Mouse (Mus musculus) lung, postnatal 0 days (tissue): ENCODE measurements around the gene Tenm3.

Experiments
- CTCF ChIP-seq: IDR thresholded peaks from 2 replicates; pipeline ENCODE4 v1.5.1; 2016; ENCODE audit warnings: antibody characterized with exemption, mild to moderate bottlenecking
- EP300 ChIP-seq: IDR thresholded peaks from 2 replicates; pipeline ENCODE4 v1.6.1; 2016; ENCODE audit warnings: antibody characterized with exemption, mild to moderate bottlenecking, control low read depth

DNA sequence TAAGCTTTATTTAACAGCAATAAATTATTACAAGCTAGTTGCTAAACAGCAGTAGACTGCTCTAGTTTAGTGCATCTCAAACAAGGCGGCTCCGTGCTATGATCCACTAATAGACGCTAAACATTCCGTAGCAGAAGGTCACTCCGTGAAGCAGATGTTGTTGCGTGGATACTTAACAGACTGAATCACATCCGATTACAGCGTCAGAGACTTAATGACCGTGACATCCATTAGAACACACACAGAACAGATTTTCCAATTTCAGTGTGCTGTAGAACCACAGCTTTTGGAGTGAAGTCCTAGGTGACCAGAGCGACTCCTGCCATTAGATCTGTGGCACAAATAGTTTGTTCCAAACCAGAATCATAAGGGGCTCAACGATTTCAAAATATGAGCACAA is 426.0 kb downstream of the Tenm3 start:
- TF ChIP-seq CTCF (no peak), EP300 (no peak)
